Mouse (Mus musculus) lung, postnatal 0 days (tissue): ENCODE measurements around the gene BC028528.

Source experiments
- CTCF ChIP-seq: IDR thresholded peaks from 2 replicates; pipeline ENCODE4 v1.5.1; 2016; ENCODE audit warnings: antibody characterized with exemption, mild to moderate bottlenecking
- EP300 ChIP-seq: IDR thresholded peaks from 2 replicates; pipeline ENCODE4 v1.6.1; 2016; ENCODE audit warnings: antibody characterized with exemption, mild to moderate bottlenecking, control low read depth

DNA sequence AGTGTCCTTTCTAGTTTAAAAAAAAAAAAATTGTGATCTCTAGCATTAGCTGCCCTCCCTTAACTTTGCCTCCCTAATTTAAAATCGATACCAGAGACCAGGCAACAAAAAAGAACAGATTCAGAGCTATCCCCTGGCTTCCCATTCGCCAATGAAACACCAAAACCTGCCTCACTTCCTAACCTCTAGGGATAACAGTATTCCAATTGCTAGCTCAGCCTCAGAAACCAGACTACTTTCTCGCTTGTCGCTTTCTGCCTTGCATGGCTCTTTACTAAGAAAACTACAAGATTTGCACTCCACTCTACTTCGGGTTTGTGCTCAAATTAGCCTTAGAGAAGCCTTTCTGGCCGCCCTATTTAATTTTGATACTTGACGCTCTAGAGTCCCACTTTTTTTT lies 35.7 kb downstream of the BC028528 start:
- no peak for TF ChIP-seq CTCF
- TF ChIP-seq EP300 = no peak
